Mouse (Mus musculus) intestine, postnatal 0 days (tissue): ENCODE data around the gene Adcyap1. TPM values are rescaled to one million over a fixed set of nuclear protein-coding genes. Genes with fewer than 3 reads are reported as not detected.

ENCODE experiments used
- ATAC-seq: fragments of 200-750 bp; cut with Nextera tagmentation; 2 replicates; pipeline ENCODE4 v1.8.0; 2017; ENCODE audit warnings: mild to moderate bottlenecking, moderate TSS enrichment, moderate library complexity
- H3K27ac ChIP-seq: fragments of 300-500 bp; sonication (generic); 2 replicates; pipeline ENCODE4 v1.5.1; 2014; ENCODE audit warnings: mild to moderate bottlenecking, low read depth, low read length, moderate library complexity
- H3K27me3 ChIP-seq: fragments of 300-500 bp; sonication (generic); replicated peaks from 2 replicates; pipeline ENCODE4 v1.6.1; 2014; ENCODE audit warnings: low read length, mixed read lengths; ENCODE audit not compliant: control insufficient read depth, insufficient read depth
- H3K36me3 ChIP-seq: fragments of 300-500 bp; sonication (generic); 2 replicates; pipeline ENCODE4 v1.6.1; 2014; ENCODE audit warnings: mild to moderate bottlenecking, moderate library complexity; ENCODE audit not compliant: control insufficient read depth, insufficient read depth
- H3K4me1 ChIP-seq: fragments of 300-500 bp; sonication (generic); replicated peaks from 2 replicates; pipeline ENCODE4 v1.6.1; 2014; ENCODE audit warnings: antibody characterized with exemption, low read length, mixed read lengths; ENCODE audit not compliant: control insufficient read depth, insufficient read depth
- H3K4me2 ChIP-seq: fragments of 300-500 bp; sonication (generic); replicated peaks from 2 replicates; pipeline ENCODE4 v1.6.1; 2014; ENCODE audit warnings: low read depth, mild to moderate bottlenecking, moderate library complexity
- H3K4me3 ChIP-seq: fragments of 300-500 bp; sonication (generic); 2 replicates; pipeline ENCODE4 v1.5.1; 2014; ENCODE audit warnings: low read depth, low read length
- H3K9ac ChIP-seq: fragments of 300-500 bp; sonication (generic); 2 replicates; pipeline ENCODE4 v1.6.1; 2014; ENCODE audit warnings: mild to moderate bottlenecking, low read depth, low read length
- H3K9me3 ChIP-seq: fragments of 300-500 bp; sonication (generic); 2 replicates; pipeline ENCODE4 v1.6.1; 2016; ENCODE audit warnings: mixed run types; ENCODE audit not compliant: control insufficient read depth
- CTCF ChIP-seq: sonication (generic); IDR thresholded peaks from 2 replicates; pipeline ENCODE4 v1.5.1; 2016; ENCODE audit warnings: low read depth, mild to moderate bottlenecking, control low read depth, antibody characterized with exemption, moderate library complexity
- WGBS: fragments of 180-500 bp; shearing (Covaris S2); extraction: QIAGEN DNeasy Blood & Tissue Kit; methylation state at CpG from one replicate; pipeline ENCODE4 v1.1.7; 2014; 5-methylcytosine and 5-hydroxymethylcytosine counted together
- polyA plus RNA-seq: library from polyadenylated mRNA; unstranded; fragments of >200 nt; fragmentation: Nextera tagmentation; extraction: Ambion mirVana; gene quantifications from 2 replicates; pipeline ENCODE4 v1.2.1, GENCODE M21; 2015

The Adcyap1 gene
- 0.89 and 0.99 TPM in 2 replicates for polyA plus RNA-seq

GRCm38 (mm10) chr17:93198717-93199116 lies at the start of gene Adcyap1:
TSS of gene Adcyap1 (plus strand) at chr17:93199017.
- H3K4me3 ChIP-seq = no peak within 1 kb of the TSS
- no peak within 1 kb of the TSS for H3K27ac ChIP-seq
- no peak for ATAC-seq
- no peaks in the 10 kb centered on the region for H3K9me3 ChIP-seq
- no peak within 1 kb of the TSS for H3K9ac ChIP-seq
- no peak for TF ChIP-seq CTCF
- H3K4me2 ChIP-seq = no peak within 1 kb of the TSS
- WGBS = 31% methylated on average over 10 of the region's 10 CpGs
- peaks cover 49% of the 10 kb centered on the region for H3K27me3 ChIP-seq
- H3K4me1 ChIP-seq = 0 out of 2 replicates have a peak, but pooled peaks cover 5% of the 10 kb centered on the region
- H3K36me3 ChIP-seq = no peaks in the 10 kb centered on the region

- H3K4me2 ChIP-seq = no peak overlapping the region
- ATAC-seq = no peak
- H3K4me1 ChIP-seq = no peaks in the 10 kb centered on the region
- H3K27me3 ChIP-seq = no peaks in the 10 kb centered on the region
- H3K9ac ChIP-seq = no peak overlapping the region
- H3K36me3 ChIP-seq = no peaks in the 10 kb centered on the region
- no peak overlapping the region for H3K27ac ChIP-seq
- H3K9me3 ChIP-seq = no peaks in the 10 kb centered on the region
- 36% methylated on average over 1 of the region's 1 CpGs for WGBS
- TF ChIP-seq CTCF = peak; percentile 85
- H3K4me3 ChIP-seq = no peak overlapping the region
These were observed 40.5 kb upstream of the Adcyap1 start for GRCm38 (mm10) chr17:93158280-93158851.

- H3K27ac ChIP-seq = no peak overlapping the region
- H3K4me2 ChIP-seq = no peak overlapping the region
- H3K27me3 ChIP-seq = no peaks in the 10 kb centered on the region
- no peak overlapping the region for H3K9ac ChIP-seq
- H3K36me3 ChIP-seq = no peaks in the 10 kb centered on the region
- ATAC-seq = no peak
- no peak for TF ChIP-seq CTCF
- H3K9me3 ChIP-seq = no peaks in the 10 kb centered on the region
- no peaks in the 10 kb centered on the region for H3K4me1 ChIP-seq
- no peak overlapping the region for H3K4me3 ChIP-seq
These were observed 29.2 kb upstream of the Adcyap1 start for GRCm38 (mm10) chr17:93169572-93169971.

- H3K27me3 ChIP-seq = peaks cover 30% of the 10 kb centered on the region
- WGBS = 54% methylated on average over 2 of the region's 2 CpGs
- no peak overlapping the region for H3K9ac ChIP-seq
- peak; percentile 19; the same call in 1 of the 2 replicates for TF ChIP-seq CTCF
- ATAC-seq = no peak
- H3K9me3 ChIP-seq = no peaks in the 10 kb centered on the region
- no peak overlapping the region for H3K4me3 ChIP-seq
- no peak overlapping the region for H3K27ac ChIP-seq
- H3K4me1 ChIP-seq = no peaks in the 10 kb centered on the region
- no peak overlapping the region for H3K4me2 ChIP-seq
- H3K36me3 ChIP-seq = no peaks in the 10 kb centered on the region
These were observed 2.0 kb upstream of the Adcyap1 start for GRCm38 (mm10) chr17:93196846-93197245.

- Histone ChIP-seq H3K9me3 (no peaks in the 10 kb centered on the region), H3K36me3 (no peaks in the 10 kb centered on the region), H3K27ac (no peak overlapping the region), H3K4me2 (no peak overlapping the region), H3K4me3 (no peak overlapping the region), H3K4me1 (0 out of 2 replicates have a peak, but pooled peaks cover 5% of the 10 kb centered on the region), H3K9ac (no peak overlapping the region), H3K27me3 (peaks cover 44% of the 10 kb centered on the region)
- ATAC-seq = no peak
- TF ChIP-seq CTCF = no peak
- WGBS = 12% methylated on average over 4 of the region's 4 CpGs
These were observed 604 bp upstream of the Adcyap1 start for GRCm38 (mm10) chr17:93198213-93198612.

GRCm38 (mm10) chr17:93199218-93199617 lies 401 bp downstream of the Adcyap1 start:
- H3K27ac ChIP-seq = no peak overlapping the region
- TF ChIP-seq CTCF = no peak
- no peak overlapping the region for H3K9ac ChIP-seq
- H3K4me1 ChIP-seq = 0 out of 2 replicates have a peak, but pooled peaks cover 5% of the 10 kb centered on the region
- no peak for ATAC-seq
- H3K36me3 ChIP-seq = no peaks in the 10 kb centered on the region
- 4% methylated on average over 15 of the region's 15 CpGs for WGBS
- no peak overlapping the region for H3K4me3 ChIP-seq
- H3K9me3 ChIP-seq = no peaks in the 10 kb centered on the region
- peaks cover 52% of the 10 kb centered on the region for H3K27me3 ChIP-seq
- no peak overlapping the region for H3K4me2 ChIP-seq
